Mouse (Mus musculus) NIH3T3 (cell line): Measurements from ENCODE around the gene Lrrc58.
A peak's percentile ranks its signal among the peaks of the same experiment; 100 is the strongest.

Experiments used
- DNase-seq: peaks from one replicate; pipeline ENCODE4 v3.0.0-alpha.2; 2012; ENCODE audit warnings: low read depth

Gene Lrrc58

GRCm38 (mm10) chr16:37869470-37870231 lies 1.5 kb downstream of the Lrrc58 start:
- peak; percentile 31 for DNase-seq

GRCm38 (mm10) chr16:37871112-37871715 lies 3.0 kb downstream of the Lrrc58 start:
- DNase-seq: no peak

GRCm38 (mm10) chr16:37874501-37875235 lies 6.5 kb downstream of the Lrrc58 start:
- DNase-seq: peak; percentile 26

- DNase-seq: no peak
These were observed 9.2 kb downstream of the Lrrc58 start for GRCm38 (mm10) chr16:37877406-37877805.

- no peak for DNase-seq
These were observed 10.8 kb downstream of the Lrrc58 start for GRCm38 (mm10) chr16:37878951-37879505.

- DNase-seq: no peak
These were observed 11.7 kb downstream of the Lrrc58 start for GRCm38 (mm10) chr16:37879750-37880419.

GRCm38 (mm10) chr16:37881168-37881567 lies 13.0 kb downstream of the Lrrc58 start:
- DNase-seq: no peak

- no peak for DNase-seq
These were observed 20.8 kb downstream of the Lrrc58 start for GRCm38 (mm10) chr16:37888986-37889385.

- no peak for DNase-seq
These were observed 24.5 kb downstream of the Lrrc58 start for GRCm38 (mm10) chr16:37892667-37893066.

GRCm38 (mm10) chr16:37893381-37893780 lies 25.2 kb downstream of the Lrrc58 start:
- peak; percentile 59 for DNase-seq

GRCm38 (mm10) chr16:37893942-37894341 lies 25.8 kb downstream of the Lrrc58 start:
- no peak for DNase-seq

- DNase-seq: no peak
These were observed 30.6 kb downstream of the Lrrc58 start for GRCm38 (mm10) chr16:37898790-37899189.

GRCm38 (mm10) chr16:37899357-37899756 lies 31.2 kb downstream of the Lrrc58 start:
- no peak for DNase-seq

GRCm38 (mm10) chr16:37901318-37901717 lies 33.1 kb downstream of the Lrrc58 start:
- DNase-seq: no peak

GRCm38 (mm10) chr16:37906456-37906855 lies 38.3 kb downstream of the Lrrc58 start:
- no peak for DNase-seq

- no peak for DNase-seq
These were observed 42.9 kb downstream of the Lrrc58 start for GRCm38 (mm10) chr16:37911086-37911485.

GRCm38 (mm10) chr16:37916138-37916817 lies 48.1 kb downstream of the Lrrc58 start, which contains the start of gene Gpr156:
Gene Gpr156, plus strand, starts transcription at chr16:37916496.
- DNase-seq: no peak

- DNase-seq: no peak
These were observed 48.6 kb downstream of the Lrrc58 start for GRCm38 (mm10) chr16:37916818-37917201.

GRCm38 (mm10) chr16:37919000-37919399 lies 50.8 kb downstream of the Lrrc58 start:
- peak; percentile 9 for DNase-seq

- DNase-seq: no peak
These were observed 52.7 kb downstream of the Lrrc58 start for GRCm38 (mm10) chr16:37920842-37921409.

- no peak for DNase-seq
These were observed 57.9 kb downstream of the Lrrc58 start for GRCm38 (mm10) chr16:37926087-37926486.
